8 mouse cellular contexts compared by ENCODE assay signal in genomic region chr13:96081276-96081675, GRCm38 (mm10). TPM values are rescaled to one million over a fixed set of nuclear protein-coding genes. Genes with fewer than 3 reads are reported as not detected.
DNase-seq lines count a peak whose midpoint lies in the region; ATAC-seq and TF ChIP-seq lines count a peak whose summit lies in the region.
"Not testable (repeated sequence)": the region's sequence is repeated elsewhere in the genome, so short reads cannot be mapped to it uniquely, and the experiment has no call there.

Gm20075 (minus strand) TSS chr13:96081376.

- DNase-seq in embryonic facial prominence, embryonic 11.5 days (ENCODE audit: low spot score); gastrocnemius, postnatal 14 days; heart, postnatal 25 days (ENCODE audit: low spot score); left cerebral cortex, adult 2 months (ENCODE audit: extremely low spot score in 1 of 2, low spot score in 2 of 2): not testable (repeated sequence)

- not testable (repeated sequence) for H3K4me2 ChIP-seq in embryonic facial prominence, embryonic 11.5 days (ENCODE audit: low read depth, low read length); intestine, embryonic 16.5 days (ENCODE audit: low read depth, low read length); lung, embryonic 15.5 days; neural tube, embryonic 14.5 days (ENCODE audit: low read depth, low read length)

- not testable (repeated sequence) for H3K27me3 ChIP-seq in embryonic facial prominence, embryonic 11.5 days (ENCODE audit: control insufficient read depth, insufficient read depth, low read length); intestine, embryonic 16.5 days (replicated peaks; ENCODE audit: control insufficient read depth, insufficient read depth, low read length); lung, embryonic 15.5 days; neural tube, embryonic 14.5 days (ENCODE audit: control insufficient read depth, insufficient read depth, low read length)

- not testable (repeated sequence) for H3K9me3 ChIP-seq in embryonic facial prominence, embryonic 11.5 days (replicated peaks; ENCODE audit: control insufficient read depth, low read length); intestine, embryonic 16.5 days (ENCODE audit: control insufficient read depth, low read length); lung, embryonic 15.5 days; neural tube, embryonic 14.5 days (ENCODE audit: control insufficient read depth, low read length)

- H3K9ac ChIP-seq in embryonic facial prominence, embryonic 11.5 days (replicated peaks; ENCODE audit: low read length); intestine, embryonic 16.5 days (ENCODE audit: low read depth, low read length); lung, embryonic 15.5 days; neural tube, embryonic 14.5 days (replicated peaks; ENCODE audit: low read depth, low read length): not testable (repeated sequence)

- intact Hi-C loops in gastrocnemius, postnatal 14 days (cut with DNase I; ENCODE audit: low total_unique reads); heart, postnatal 25 days (cut with DNase I); left cerebral cortex, adult 2 months (cut with DNase I): not testable (repeated sequence)

- ATAC-seq in activated CD4-positive, CD25-positive, alpha-beta regulatory T cell, adult 4 months; embryonic facial prominence, embryonic 11.5 days (replicated peaks; ENCODE audit: insufficient number of reproducible peaks, low FRiP score, low TSS enrichment, low read depth); intestine, embryonic 16.5 days; lung, embryonic 15.5 days (ENCODE audit: borderline replicate concordance, extremely low read depth, low FRiP score, low TSS enrichment); neural tube, embryonic 14.5 days (ENCODE audit: low read depth): not testable (repeated sequence)

- not testable (repeated sequence) for H3K36me3 ChIP-seq in embryonic facial prominence, embryonic 11.5 days (replicated peaks; ENCODE audit: control insufficient read depth, insufficient read depth, low read depth, low read length); intestine, embryonic 16.5 days (ENCODE audit: control insufficient read depth, insufficient read depth, low read length); lung, embryonic 15.5 days; neural tube, embryonic 14.5 days (ENCODE audit: control insufficient read depth, insufficient read depth, low read length)

- H3K4me3 ChIP-seq in embryonic facial prominence, embryonic 11.5 days (ENCODE audit: low read depth, low read length); intestine, embryonic 16.5 days (ENCODE audit: low read length); left cerebral cortex, adult 2 months; lung, embryonic 15.5 days; neural tube, embryonic 14.5 days (ENCODE audit: low read depth, low read length): not testable (repeated sequence)

- 84% methylated on average over 3 of the region's 3 CpGs for WGBS in embryonic facial prominence, embryonic 11.5 days
- 81% methylated on average over 3 of the region's 3 CpGs for WGBS in intestine, embryonic 16.5 days
- WGBS in lung, embryonic 15.5 days, result 73% methylated on average over 3 of the region's 3 CpGs
- WGBS in neural tube, embryonic 14.5 days, result 92% methylated on average over 3 of the region's 3 CpGs

- not testable (repeated sequence) for H3K27ac ChIP-seq in embryonic facial prominence, embryonic 11.5 days (replicated peaks; ENCODE audit: low read depth, low read length); intestine, embryonic 16.5 days (ENCODE audit: low read length); left cerebral cortex, adult 2 months; lung, embryonic 15.5 days; neural tube, embryonic 14.5 days (ENCODE audit: low read depth, low read length)

- TF ChIP-seq CTCF in left cerebral cortex, adult 2 months (IDR thresholded peaks at IDR 0.05), result not testable (repeated sequence)

- H3K4me1 ChIP-seq in embryonic facial prominence, embryonic 11.5 days (ENCODE audit: control insufficient read depth, insufficient read depth, low read length); intestine, embryonic 16.5 days (ENCODE audit: control insufficient read depth, insufficient read depth, low read length); lung, embryonic 15.5 days; neural tube, embryonic 14.5 days (ENCODE audit: control insufficient read depth, insufficient read depth, low read length): not testable (repeated sequence)

RNA-seq across cellular contexts. Expression of gene Gm20075, which starts in this region (rescaled TPM):
- polyA plus RNA-seq in activated CD4-positive, CD25-positive, alpha-beta regulatory T cell, adult 4 months (2017; shearing (Covaris generic)), result 10 to 100 TPM; 15.7 to 16.8 TPM
- polyA plus RNA-seq in embryonic facial prominence, embryonic 11.5 days (2014; fragmentation: Nextera tagmentation; extraction: Ambion mirVana), result 44.0 and 47.7 TPM in 2 replicates
- 10 to 100 TPM; 10.1 to 11.8 TPM for total RNA-seq in gastrocnemius, postnatal 14 days (2021)
- total RNA-seq in heart, postnatal 25 days (2021), result 10 to 100 TPM; 12.6 to 13.4 TPM
- polyA plus RNA-seq in intestine, embryonic 16.5 days (2015; fragmentation: Nextera tagmentation; extraction: Ambion mirVana), result 16.2 and 19.3 TPM in 2 replicates
- total RNA-seq in left cerebral cortex, adult 2 months (2021), result 10 to 100 TPM; 25.2 to 27.1 TPM
- polyA plus RNA-seq in lung, embryonic 15.5 days (2015; fragmentation: Nextera tagmentation; extraction: Ambion mirVana), result 22.8 and 23.6 TPM in 2 replicates
- 25.5 and 37.3 TPM in 2 replicates for polyA plus RNA-seq in neural tube, embryonic 14.5 days (2014; fragmentation: Nextera tagmentation; extraction: Ambion mirVana)
